Mouse (Mus musculus): ENCODE data around the gene Tmem95. TPM values are rescaled to one million over a fixed set of nuclear protein-coding genes. Genes with fewer than 3 reads are reported as not detected.

The Tmem95 gene
- total RNA-seq, 1 experiment from 2014 or later: not detected

DNA sequence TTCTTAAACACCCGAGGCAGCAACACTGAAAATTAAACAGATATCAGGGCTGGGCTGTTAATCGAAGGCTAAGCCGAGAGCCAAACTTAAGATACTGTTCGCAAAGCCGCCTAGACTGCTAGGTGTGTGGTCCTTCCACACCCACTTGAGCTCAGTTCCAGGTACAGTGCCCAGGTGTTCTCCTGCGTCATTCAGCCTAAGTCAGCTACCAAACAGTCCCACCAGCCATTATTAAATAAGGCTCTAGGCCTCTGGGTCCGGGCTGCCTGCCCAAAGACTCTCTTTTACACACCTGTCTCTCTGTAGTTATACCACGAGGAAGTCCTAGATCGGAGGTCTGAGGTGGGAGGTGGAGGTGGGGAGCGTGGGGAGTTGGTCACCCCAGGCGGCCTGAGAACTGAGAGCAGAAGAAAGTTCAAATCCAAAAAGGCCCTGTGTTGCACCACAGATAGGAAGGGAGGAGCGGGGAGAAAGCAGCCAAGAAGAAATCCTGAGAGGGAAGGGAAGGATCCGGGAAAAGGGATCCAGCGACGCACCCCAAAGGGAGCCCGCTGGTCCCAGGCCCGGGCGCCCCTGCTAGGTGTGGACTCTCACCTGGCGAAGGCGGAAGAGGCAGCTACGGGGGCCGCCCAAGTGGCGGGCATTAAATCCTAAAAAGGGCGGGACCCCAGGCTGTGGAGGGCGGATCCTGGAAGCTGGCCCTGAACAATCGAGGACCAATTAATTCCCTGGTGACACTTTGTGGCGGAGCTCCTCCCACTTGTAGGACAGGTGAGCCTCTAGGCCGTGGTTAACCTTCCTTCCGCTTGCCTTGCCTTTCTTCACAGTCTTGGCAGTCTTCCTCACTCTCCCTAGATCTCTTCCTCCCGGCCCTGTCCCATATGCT is 19.5 kb downstream of the Tmem95 start, which contains the start of gene Tnk1:
Gene Tnk1, minus strand, starts transcription at position 618 of the 886 bp plus-strand sequence.
- no peak for ATAC-seq (ENCODE audit: extremely low read depth, insufficient number of reproducible peaks, low FRiP score, poor library complexity, severe bottlenecking)

DNA sequence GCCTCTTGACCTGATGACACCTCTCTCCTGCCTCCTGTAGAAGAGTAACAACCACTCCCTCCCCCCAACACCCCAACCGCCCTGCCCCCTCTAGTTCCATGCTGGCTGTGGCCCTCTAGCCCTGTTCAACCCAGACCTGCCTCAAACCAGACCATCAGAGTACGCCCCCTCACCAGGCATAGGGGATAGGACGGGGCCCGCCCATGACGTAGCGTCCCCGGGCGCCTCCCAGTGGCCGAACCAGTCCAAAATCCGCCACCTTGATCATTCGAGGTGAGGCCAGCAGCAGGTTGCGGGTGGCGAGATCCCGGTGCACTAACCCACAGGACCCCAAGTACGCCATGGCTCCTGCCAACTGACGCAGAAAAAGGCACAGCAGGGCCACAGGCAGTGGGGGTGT is 22.5 kb downstream of the Tmem95 start:
- ATAC-seq (ENCODE audit: extremely low read depth, insufficient number of reproducible peaks, low FRiP score, poor library complexity, severe bottlenecking): no peak

DNA sequence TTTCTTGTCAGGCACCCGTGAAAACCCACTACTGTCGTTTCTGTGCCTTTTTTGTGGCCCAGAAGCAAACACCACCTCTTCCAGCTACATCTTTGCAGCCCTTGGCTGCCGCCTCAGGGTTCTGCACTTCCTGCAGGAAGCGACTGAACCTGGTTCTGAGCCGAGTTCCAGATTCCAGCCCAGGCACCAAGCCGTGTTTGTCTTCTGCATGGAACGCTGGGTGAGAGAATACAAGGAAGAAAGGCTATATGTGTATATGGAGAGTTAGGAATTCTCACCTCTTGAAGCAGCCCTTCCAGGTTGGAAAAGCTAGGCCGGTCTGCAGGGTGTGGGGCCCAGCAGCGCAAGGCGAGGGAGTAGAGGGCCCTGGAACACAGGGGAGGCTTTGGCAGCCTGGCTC is 23.1 kb downstream of the Tmem95 start:
- no peak for ATAC-seq (ENCODE audit: extremely low read depth, insufficient number of reproducible peaks, low FRiP score, poor library complexity, severe bottlenecking)

DNA sequence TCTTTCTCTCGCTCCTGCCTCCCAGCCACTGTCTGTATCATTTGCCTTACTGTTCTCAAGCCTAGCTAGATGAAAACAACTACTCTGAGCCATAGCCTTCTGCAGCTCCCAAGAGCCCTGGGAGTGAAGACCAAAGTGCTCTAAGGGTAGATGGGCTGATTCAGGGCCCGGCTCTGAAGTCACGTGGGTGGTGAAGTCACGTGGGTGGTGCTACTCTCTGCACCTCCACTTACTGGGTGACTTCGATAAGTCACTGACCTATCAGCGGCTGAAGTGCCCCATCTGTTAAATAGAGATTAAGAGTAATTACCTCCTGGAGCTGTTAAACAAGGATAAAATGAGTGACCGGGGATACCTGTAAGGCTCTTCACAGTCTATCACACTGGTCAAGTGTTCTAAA is 23.8 kb downstream of the Tmem95 start:
- ATAC-seq (ENCODE audit: extremely low read depth, insufficient number of reproducible peaks, low FRiP score, poor library complexity, severe bottlenecking): no peak

DNA sequence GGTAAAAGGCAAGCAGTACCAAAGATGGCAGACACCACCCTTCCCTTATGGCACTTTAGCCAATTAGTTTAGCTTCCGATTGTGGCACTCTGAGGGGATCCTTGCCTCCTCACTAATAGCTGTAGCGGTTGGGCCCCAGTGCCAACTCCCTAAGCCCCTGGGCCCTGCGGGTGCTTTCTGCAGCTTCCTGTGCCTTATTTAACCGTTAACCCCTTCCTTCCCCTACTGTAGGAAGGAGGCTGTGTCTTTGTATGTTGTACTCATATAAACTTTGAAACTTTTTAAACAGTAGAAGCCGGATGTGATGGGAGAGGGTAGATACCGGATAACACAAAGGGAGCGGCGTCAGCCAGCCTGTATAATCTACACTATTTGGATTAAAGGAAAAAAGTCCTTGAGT is 27.1 kb downstream of the Tmem95 start:
- ATAC-seq (ENCODE audit: extremely low read depth, insufficient number of reproducible peaks, low FRiP score, poor library complexity, severe bottlenecking): no peak

DNA sequence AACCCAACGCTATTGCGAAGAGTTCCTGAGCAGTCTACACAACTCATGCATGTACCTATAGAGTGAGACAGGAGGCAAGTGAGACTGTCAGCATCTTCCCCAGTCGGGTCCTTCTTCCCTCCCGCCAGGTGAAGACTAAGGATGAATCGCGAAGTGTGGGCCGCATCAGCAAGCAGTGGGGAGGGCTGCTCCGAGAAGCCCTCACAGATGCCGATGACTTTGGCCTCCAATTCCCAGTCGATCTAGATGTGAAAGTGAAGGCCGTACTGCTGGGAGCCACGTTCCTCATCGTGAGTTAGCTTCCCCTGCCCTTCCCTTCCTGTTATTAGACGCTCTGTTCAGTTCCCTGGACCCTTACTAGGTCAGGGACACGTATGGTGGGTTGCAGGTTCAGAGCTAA is 27.9 kb downstream of the Tmem95 start:
- no peak for ATAC-seq (ENCODE audit: extremely low read depth, insufficient number of reproducible peaks, low FRiP score, poor library complexity, severe bottlenecking)

DNA sequence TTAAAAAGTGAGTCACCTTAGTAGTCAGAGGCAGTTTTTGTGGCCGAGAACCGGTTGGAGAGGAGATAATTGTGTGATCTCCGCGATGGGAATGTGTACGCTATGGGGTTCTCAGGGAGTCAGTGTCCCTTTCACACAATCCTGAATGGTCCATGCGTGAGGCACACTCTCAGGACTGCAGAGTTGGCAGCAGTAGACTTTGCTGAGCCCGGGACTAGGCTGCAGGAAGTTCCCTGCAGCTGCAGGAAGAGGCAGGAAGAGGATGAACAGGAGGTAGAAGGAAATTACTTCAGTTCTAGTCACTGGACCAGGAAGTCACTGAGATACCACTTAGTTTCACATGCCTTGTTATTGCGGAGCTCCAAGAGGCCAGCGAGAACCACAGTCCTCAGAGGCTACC is 28.7 kb downstream of the Tmem95 start:
- ATAC-seq (ENCODE audit: extremely low read depth, insufficient number of reproducible peaks, low FRiP score, poor library complexity, severe bottlenecking): no peak

DNA sequence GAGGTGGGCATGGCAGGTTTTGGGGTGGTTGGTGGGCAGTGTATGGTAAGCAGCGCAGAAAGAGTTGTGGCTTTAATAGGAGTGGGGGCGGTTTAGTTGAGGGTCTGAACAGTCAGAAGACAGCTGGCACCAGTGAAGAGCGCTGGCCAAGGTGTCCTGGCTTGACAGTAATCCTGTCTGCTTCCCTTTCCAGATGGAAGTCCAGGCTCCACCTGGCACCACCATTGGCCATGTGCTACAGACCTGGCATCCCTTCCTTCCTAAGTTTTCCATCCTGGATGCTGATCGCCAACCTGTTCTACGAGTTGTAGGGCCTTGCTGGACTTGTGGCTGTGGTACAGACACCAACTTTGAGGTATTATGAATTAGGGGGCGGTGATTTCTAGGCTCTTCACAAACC is 29.8 kb downstream of the Tmem95 start:
- no peak for ATAC-seq (ENCODE audit: extremely low read depth, insufficient number of reproducible peaks, low FRiP score, poor library complexity, severe bottlenecking)

DNA sequence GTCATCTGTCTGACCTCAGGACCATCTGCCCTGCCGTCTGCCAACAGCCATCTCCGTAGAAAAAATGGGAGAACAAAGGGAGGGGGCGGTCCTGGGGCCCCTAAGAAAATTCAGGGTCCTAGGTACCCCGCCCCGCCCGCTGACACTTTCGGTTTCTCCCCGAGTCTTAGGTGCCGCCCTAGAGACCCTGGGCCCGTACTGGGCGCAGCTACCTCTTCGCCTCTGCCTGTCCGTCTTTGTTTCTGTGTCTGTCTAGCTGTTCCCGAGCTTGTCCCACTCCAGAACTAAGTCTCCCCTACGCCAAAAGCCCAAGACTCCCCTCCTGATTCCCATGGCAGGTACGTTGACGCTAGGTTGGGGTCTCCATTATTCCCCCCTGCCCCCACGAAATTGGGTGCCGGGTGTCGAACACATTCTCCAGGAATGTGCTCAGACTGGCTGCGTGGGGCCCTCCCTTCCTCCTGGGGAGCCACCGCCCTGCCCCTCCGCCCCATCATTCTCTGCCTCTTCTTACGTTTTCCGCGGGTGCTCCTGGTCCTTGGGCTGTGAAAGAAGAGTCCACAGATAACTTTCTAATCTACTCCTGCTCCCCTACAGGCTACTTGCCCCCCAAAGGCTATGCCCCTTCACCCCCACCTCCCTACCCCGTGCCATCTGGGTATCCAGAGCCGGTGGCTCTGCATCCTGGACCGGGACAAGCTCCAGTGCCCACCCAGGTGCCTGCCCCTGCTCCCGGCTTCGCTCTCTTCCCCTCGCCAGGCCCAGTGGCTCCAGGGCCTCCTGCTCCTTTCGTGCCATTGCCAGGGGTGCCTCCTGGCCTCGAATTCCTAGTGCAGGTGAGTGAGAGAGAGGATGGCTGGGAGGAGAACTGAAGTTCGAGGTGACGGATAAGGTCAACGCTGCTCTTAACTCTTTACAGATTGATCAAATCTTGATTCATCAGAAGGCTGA is 30.8 kb downstream of the Tmem95 start:
- 0 out of 2 replicates have a peak, but pooled peaks have one; percentile 4 for ATAC-seq (ENCODE audit: extremely low read depth, insufficient number of reproducible peaks, low FRiP score, poor library complexity, severe bottlenecking)

DNA sequence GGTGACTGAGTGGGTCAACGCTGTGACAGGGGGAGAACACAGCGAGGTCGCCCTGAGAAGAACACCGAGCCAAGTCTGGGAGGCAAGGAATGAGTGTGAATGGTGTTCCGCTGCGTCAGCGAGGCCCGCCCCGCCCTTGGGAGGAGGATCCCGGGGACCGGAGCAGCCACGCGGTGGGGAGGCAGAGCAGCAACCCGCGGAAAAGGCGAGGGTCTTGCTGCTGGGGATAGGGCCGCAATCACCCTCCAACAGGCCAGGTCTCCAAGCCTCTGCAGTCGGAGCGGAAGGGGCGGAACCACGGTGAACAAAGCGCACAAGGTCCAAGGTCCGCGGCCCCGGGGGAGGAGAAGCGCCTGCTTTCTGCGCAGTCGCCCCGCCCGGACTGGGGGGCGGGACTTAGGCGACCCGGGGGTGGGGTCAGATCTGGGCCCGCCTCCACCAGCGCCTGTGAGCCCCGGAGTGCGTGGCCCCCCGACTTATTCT is 31.6 kb downstream of the Tmem95 start, which contains the start of gene Plscr3:
Gene Plscr3, plus strand, starts transcription at position 179 of the 483 bp plus-strand sequence.
- peak; percentile 74 for ATAC-seq (ENCODE audit: extremely low read depth, insufficient number of reproducible peaks, low FRiP score, poor library complexity, severe bottlenecking)

DNA sequence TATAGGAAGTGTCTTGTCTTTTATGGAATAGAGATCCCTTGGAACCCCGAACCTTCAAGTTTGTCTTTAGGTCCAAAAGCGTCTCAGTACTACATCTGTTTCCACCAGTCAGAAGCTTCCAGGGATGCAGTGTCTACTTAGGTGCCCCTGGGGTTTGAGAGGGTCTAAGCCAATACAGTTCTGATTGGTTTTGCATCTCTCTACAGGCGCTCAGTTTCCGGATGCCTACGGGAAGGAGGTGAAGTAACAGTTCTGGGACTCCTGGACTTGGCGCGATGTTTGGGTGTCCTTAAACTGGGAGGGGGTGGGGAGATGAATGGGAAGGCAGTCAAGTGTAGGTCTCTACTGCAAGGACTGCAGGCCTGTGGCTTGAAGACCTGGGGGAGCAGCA is 39.1 kb downstream of the Tmem95 start:
- ATAC-seq (ENCODE audit: extremely low read depth, insufficient number of reproducible peaks, low FRiP score, poor library complexity, severe bottlenecking): no peak

DNA sequence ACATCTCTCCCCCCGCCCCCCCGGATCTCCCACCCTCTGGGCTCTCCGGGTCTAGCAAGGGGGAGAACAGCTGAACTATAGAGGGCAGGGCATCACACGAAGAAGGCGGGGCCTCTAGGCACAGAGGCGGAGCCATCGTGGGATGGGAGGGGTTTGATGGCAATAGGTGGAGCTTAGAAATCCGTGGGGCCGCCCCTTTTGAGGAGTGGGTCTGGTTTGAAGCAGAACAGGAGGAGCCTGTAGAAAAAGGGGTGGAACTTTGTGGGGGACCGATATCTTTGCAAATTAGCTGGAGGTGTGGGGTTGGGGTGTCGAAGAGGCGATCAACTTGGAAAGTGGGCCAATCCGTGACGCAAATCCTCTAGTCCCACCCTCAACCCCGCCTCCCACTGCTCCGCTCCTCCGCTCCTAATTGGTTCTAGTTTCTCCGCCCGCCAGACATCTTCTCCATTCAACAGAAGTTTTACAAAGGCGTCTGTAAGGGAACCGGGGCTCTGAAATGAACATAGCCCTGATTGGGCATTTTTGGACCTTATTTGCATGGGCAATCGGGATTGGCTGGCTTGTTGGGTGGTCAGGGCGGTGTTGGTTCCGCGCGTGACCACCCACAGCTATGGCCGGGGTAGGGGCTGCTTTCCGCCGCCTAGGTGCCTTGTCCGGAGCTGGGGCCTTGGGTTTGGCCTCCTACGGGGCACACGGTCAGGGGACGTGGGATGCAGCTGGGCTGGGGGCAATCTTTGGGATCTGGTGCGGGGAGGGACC is 39.7 kb downstream of the Tmem95 start, which contains the start of gene Tmem256:
Gene Tmem256, plus strand, starts transcription at position 563 of the 762 bp plus-strand sequence.
- ATAC-seq (ENCODE audit: extremely low read depth, insufficient number of reproducible peaks, low FRiP score, poor library complexity, severe bottlenecking): peak; percentile 83

DNA sequence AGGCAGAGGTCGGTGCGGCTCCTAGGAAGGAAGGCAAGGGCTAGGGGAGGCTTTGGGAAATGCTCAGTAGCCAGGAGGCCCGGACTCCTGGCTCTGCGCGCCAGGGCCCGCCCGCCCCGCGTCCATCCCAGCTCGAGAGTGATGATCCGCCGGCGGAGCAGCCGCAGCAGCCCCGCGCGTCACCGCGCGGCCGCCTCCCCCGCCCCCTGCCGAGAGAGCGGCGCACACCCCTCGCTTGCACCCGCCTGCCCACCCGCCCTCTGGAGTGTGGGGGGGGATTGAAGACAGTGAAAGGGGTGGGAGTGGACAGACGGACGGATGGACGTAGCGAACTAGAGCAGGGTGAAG is 40.2 kb downstream of the Tmem95 start, which contains the start of gene Nlgn2:
Gene Nlgn2, minus strand, starts transcription at position 181 of the 348 bp plus-strand sequence.
- ATAC-seq (ENCODE audit: extremely low read depth, insufficient number of reproducible peaks, low FRiP score, poor library complexity, severe bottlenecking): no peak

DNA sequence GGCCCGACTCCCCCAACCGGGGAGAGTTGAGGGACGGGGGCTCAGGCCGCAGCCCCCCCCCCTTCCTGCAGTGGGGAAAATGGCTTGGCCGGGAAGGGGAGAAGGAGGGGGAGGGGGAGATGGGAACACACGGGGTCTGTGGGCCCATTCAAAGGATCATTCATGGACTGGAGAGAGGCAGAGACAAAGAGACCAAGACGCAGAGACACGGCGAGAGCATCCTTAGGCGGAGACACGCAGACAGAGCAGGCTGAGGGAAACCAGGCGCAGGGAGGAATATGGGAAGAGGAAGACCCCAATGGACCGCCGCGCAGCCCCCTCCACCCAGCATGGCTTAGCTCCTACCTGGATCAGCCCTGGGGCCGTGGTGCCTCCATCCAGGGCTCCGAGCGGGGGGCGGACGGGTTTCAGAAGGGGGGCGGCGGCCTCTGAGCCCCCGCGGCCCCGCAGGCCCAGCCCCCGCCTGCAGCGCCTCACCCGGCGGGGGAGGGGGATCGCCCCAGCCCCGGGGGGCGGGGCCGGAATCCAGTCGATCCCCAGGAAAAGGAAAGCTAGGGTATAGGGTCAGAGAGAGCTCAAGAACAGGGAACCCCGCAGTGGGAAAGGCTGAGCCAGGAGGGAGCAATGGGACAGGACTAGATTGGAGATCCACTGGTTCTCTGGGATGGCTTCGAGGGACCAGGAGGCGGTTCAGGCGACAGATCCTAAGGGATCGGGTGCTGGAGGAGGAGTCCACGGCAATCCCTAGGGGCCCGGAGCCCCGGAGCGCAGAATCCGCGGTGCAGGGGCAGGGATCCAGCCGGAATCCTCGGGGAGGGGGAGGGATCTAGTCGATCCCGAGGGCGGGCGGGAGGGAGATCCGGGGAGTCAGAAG is 40.9 kb downstream of the Tmem95 start:
- ATAC-seq (ENCODE audit: extremely low read depth, insufficient number of reproducible peaks, low FRiP score, poor library complexity, severe bottlenecking): no peak

DNA sequence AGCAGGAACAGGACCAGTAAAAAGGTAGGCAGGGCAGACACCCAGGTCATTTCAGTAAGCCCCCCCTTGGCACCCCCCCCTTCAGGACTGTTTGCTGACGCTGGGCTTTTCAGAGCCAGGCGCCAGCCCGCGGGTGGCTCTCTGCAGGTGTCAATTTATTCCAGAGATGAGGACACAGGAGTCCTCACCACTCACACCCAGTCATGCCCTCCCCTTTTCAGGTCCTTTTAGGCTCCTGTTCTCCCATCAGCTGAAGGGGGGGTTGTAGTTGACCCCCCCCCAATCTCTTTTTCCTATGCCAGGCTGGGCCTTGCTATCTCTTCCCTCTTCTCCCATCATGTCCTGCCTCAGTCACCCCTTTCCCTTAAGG is 41.9 kb downstream of the Tmem95 start:
- no peak for ATAC-seq (ENCODE audit: extremely low read depth, insufficient number of reproducible peaks, low FRiP score, poor library complexity, severe bottlenecking)

DNA sequence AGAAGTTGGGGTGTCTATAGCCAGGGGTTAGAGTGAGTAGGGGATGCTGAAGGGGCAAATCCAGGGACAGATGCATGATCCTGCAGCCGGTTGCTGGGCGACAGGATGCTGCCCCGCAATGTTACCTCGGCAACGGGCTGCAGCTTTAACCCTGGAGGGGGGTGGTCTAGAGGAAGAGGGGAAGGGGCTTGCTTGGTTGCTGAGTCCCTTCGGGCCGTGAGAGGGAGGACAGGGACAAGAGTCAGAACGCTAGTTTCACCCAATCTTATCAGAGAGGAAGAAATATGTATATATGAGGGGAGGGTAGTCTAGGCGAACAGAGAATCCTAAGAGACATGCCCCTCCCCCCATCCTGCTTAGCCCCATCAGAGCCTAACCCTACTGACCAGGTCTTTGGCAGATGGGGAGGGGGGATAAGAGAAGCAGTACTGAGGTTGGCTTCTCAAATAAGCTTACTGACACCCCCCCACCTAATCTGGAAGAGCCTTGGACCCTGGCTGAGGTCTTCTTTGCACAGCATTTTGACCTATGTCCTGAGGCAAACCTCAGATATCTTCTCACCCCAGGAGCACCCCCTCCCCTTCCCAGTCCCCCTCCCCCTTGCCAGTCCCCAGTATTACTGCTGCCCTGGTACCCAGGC is 42.4 kb downstream of the Tmem95 start:
- ATAC-seq (ENCODE audit: extremely low read depth, insufficient number of reproducible peaks, low FRiP score, poor library complexity, severe bottlenecking): no peak

DNA sequence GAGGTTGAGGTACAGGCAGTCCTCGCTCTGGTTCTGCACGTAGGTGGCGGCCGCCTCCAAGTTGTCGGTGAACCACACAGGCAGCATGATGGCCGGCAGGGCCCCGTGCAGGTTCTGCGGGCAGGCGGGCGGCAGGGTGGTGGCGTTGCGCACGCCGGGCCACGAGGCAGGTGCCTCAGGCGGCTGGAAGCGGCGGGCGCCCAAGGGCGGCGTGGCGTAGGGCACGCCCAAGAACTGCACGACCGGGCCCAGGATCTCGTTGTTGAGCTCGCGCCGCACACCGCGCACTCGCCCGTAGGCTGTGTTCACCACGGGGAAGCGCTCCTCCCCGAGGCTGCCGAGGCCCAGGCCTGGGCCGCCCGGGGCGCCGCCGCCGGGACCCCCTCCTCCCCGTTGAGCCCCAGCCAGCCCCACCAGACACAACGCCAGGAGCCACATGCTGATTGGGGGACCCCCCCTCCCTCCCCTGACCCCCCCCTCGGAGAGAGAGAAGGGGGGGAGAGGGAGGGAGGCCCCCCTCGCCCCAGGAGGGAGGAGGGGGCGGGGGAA is 43.7 kb downstream of the Tmem95 start:
- no peak for ATAC-seq (ENCODE audit: extremely low read depth, insufficient number of reproducible peaks, low FRiP score, poor library complexity, severe bottlenecking)
